Mouse (Mus musculus): ENCODE measurements at regions not wholly inside any gene's neighbourhood (a gene's known extent, or its start where the extent isn't known, plus 50 kb on each side); places are given as distances from the start of the nearest gene placed in this dataset.

DNA sequence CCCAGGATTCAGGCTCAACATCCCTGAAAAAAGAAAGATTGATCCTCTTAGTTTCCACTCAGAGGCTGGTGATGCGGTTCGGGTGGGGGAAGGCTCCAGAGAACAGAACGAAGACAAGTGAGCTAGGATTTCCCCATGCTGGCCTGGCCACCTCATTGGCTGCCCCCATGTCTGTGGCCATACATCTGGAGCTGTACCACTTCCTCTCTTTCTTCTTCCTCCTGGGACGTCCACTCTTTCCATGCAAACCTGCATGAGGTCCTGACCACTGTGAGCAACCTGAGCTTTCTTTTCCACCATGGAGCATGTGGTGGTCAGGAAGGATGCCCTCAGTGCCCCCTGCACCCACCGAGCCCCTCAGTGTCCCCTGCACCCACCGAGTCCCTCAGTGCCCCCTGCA is 288.8 kb downstream of the Irs2 start:
- no peak for DNase-seq (ENCODE audit: low spot score in 2 of 2)

DNA sequence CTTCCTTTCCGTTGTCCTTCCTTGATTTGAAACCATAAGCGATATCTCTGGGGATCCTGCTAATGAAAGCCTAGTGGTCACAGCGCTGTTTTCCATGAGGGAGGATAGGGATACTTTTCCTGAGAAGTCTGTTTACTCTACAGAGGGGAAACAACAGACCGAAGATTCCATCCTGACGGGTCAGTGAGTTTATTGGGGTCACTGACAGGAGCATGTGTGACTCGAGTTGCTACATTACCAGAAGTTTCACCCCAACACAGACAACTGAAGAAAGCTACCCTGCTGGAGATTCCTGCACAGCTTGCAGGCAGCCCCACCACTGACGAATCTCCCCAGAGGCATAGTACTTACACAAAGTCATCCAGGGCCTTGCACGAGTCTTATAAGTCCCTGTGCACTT is 291.0 kb downstream of the Irs2 start:
- no peak for DNase-seq (ENCODE audit: low spot score in 2 of 2)

DNA sequence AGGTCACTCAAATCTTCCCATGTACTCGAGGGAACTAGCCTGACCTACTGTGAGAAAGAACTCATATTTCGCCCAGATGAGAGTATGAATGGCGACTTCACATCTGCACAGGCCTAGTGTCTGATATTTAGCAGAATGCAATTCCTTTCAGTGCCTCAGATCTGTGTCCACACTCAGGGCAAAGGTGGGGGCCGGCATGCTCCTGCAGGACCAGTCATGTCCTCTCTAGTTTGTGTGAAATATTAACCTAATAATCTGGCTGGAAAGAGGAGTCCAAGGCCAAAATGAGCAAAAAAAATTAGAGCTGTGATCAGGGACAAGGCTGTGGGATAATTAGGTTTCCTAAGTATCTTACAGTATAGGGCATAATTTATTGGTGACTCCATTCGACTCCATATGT is 292.1 kb downstream of the Irs2 start:
- DNase-seq (ENCODE audit: low spot score in 2 of 2), result no peak

DNA sequence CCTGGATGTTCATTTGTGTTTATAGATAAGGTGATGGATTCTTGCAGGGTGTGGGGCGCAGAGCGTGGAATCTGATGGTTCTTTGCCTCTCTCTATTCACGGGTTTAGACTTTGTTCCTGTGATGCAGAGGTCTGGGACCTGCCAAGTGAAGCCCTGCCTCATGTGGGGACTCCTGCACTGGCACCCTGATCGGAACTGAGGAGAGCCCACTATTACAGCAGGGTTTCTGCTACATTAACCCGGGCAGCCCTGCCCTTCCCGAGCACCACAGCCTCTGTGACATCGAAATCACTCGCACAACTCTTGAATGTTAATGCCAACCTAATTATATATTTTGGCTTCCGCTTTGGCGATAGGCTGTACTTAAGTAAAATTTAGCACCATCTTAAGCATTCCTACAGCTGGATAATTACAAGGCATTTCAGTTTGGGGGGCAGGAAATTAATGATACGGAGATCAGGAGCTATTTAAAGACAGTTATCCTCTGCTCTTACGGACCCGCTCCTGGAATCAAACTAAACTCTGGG is 294.7 kb downstream of the Irs2 start:
- DNase-seq (ENCODE audit: low spot score in 2 of 2), result no peak

DNA sequence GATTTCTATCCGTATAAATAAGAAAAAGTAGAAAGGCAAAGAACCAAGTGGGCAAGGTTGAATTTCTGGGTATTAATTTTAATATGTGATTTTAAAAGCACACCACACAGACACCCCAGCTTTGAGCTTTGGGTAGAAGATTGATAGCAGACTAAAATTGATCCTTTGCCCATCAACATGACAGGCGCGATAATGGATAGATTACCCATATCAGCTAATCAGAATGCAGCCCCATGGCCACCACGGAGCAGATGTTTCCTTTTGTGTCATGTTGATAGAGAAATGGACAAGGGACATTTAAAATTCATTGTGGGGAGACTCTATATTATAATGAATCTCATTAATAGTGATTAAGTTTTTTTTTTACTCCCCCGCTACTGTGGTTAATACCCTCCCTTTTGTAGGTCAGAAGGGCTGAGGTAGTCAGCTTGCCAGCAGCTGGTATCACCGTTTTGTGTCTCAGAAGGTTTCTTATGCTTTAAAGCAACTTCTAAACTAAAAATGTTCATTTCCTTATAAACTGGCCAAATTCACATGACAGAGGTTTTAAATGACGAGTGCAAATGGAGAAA is 296.1 kb downstream of the Irs2 start:
- no peak for DNase-seq (ENCODE audit: low spot score in 2 of 2)

DNA sequence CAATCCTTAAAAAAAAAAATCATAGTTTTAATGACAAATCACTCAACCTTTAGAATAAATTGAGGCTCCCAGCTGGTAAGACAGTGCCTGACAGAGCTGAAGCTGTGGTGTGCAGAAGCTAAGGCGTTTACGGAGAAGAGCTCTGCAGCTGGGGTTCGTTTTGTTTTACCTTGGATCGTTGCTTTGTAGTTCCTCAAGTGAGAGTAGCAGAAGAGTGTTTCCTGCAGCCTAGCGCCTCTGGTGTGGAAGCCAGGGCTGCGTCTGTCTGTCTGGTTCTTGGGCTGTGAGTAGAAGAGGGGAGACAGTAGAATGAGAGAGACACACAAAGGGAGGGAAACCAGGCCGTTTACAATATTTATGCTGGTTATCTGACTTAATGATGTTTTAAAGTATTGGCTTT is 296.8 kb downstream of the Irs2 start:
- no peak for DNase-seq (ENCODE audit: low spot score in 2 of 2)

DNA sequence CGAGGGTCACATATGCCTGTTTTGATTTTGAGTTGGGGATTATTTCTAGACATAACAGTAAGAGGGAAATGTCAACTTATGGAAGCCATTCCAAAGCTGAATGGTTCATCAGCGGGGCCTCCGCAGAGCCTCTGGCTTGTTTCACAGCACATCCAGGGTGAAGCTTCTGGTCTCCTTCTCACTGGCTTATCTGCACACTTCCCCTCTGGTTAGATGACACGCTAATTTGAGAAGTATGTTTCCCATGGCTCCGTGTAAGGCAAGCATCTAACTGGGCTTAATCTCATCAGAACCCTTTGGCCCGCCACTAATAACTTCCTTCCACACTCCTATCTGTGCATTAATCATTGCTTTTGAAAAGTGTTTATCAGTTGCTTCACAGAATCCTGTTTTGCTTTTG is 299.7 kb downstream of the Irs2 start:
- DNase-seq (ENCODE audit: low spot score in 2 of 2), result no peak

DNA sequence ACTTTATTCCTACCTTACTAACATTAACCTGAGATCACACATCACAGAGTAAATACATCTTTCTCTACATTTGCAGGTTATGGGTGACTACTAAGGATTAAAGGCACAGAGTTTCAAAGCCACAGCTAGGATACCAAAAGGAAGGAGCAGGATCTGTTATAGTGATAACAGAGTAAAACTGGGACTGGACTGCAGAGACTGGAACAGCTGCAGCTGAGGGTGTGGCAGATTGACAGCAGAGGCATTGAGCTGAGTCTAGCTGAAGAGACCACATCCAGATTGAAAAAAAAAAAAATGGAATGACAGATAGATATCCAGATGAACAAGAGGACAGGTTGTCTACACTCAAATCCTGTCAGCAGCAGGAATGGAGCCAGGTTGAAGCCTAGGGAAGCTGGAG is 301.1 kb downstream of the Irs2 start:
- no peak for DNase-seq (ENCODE audit: low spot score in 2 of 2)

DNA sequence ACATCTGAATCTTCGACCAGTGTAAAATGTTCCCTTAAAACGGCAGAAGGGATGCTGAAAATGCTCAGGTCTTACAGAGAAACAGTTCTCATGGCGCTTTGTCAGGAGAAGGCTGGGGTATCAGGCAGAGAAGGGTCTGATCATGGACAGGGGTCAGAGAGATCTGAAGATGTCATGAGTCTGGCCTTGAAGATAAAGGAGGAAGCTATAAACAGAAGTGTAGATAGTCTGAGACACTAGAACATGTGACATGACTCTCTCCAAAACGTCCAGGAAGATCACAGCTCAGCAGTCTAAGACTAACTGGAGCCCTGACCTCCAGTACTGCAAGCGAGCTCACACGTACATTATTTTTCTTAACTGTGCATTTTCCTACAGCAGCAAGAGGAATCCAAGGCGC is 302.3 kb downstream of the Irs2 start:
- no peak for DNase-seq (ENCODE audit: low spot score in 2 of 2)

DNA sequence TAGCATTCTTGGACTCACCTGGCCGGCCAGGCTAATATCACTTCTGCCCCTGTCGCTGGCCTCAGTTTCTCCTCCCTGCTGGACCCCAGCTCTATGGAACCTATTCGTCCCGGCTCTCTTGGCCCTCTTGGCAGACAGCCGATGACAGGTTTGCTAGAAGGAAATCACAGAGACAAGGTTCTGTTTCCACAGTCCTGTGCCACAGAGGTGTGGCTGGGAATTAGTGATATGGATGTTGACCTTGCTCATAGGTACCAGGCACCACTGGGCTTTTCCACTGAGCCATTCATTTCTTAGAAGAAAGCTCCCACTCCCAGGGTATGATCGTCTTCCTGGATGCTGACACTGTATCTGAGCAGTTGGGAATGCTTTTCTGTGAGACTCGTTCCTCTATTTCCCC is 305.5 kb downstream of the Irs2 start:
- DNase-seq (ENCODE audit: low spot score in 2 of 2), result no peak

DNA sequence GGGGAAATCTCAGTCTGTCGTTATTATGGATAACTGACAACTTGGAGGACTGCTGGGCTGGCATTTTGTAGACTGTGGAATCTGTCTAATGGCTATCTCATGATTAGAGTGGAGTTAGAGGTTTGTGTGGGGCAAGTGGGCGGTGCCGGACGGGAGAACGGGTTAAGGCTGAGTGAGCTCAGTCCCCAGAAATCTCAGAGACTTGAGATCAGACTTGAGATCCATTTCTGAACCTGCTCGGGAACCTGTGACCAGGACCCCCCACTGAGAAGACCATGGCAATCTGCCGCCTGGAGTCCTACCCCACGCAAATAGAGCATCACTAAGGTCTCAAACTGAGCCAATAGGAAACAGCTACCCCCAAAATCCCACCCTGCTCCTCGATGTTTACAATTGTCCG is 306.0 kb downstream of the Irs2 start:
- DNase-seq (ENCODE audit: low spot score in 2 of 2), result no peak

DNA sequence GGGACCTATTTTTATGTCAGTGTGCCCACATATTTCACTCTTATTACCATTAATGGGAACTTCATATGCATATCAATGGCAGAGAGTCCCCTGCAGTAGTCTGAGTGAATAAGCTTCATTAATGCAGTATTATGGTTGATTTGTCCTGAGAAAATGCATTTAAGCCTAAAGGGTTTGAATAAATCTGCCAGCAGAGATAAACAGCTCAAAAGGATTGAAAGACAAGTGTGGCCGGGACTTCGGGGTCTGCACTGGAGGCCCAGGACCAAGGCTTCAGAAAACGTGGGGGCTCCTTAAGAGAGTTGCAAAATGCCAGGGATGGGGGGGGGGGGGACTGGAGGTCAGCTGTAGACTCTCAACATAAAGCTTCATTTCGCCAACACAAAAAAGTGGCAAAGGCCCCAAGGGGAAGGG is 306.6 kb downstream of the Irs2 start:
- DNase-seq (ENCODE audit: low spot score in 2 of 2), result no peak

DNA sequence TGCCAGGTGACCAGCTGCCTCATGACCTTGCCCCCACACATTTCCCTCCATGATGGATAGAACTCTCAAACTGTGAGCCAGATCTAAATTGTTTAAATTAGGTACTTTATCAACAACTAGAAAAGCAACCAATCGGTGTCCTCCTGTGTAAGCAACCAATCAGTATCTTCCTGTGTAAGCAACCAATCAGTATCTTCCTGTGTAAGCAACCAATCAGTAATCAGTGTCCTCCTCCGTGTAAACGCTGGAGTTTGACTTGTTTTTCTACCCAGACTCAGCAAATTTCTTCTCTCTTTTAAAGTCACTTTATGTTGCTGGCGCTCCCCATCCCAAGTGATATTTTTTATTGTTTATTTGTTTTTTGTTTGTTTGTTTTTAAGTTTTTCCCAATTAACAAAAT is 307.0 kb downstream of the Irs2 start:
- no peak for DNase-seq (ENCODE audit: low spot score in 2 of 2)

DNA sequence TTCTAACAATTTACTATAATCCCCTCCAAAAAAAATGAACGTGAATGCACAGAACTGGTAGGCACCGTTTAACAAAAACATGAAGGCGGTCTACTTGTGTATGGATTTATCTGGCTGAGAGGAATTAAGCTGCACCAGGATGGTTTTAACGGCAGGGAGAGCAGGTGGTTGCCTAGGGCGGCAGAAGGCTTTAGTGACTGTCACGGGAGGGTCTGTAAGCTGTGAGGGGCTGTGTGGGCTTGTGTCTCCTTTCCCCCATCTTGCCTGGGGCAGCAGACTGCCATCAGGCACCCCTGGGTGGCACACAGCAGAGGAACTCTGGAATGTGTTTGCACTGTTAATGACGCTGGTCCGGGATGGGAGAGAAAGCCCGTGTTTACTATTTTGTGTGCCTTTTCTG is 308.6 kb downstream of the Irs2 start:
- peak in 1 of 2 experiments; percentile 16 for DNase-seq (ENCODE audit: low spot score in 2 of 2)

DNA sequence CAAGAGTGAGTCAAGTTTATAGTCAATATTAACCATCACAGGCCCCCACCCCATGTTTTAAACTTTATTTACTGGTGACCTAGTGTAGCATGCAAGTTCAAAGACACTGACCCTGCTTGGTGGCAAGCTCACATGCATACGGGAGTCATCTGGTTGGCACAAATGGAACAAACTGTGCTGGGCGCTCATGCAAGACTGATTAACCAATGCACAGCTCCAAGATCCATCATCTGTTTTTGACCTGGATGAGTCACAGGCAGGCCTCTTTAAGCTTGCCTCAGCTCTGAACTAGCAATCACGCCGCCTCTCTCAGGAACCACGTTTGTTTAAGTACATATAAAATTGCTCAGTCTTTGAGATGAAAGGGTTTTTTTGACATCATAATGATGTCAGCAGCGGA is 313.1 kb downstream of the Irs2 start:
- no peak for DNase-seq (ENCODE audit: low spot score in 2 of 2)

DNA sequence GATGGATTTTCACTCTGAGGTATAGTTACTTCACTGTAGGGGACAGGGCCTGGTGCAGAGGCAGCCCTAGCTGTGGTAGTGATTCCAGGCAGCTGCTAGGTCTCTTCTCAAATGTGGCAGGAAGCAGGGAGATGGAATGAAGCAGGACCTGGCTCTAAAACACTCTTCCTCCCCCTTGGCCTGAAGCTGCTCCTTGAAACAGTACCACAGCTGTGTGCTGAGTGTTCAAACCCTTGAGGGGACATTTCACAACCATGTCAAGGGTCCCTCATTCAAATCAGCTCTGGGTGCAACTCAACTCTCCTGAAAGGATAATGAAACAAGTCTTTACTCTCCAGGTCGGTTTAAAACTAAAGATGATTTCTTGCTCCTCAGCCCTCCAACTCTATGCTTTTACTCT is 317.6 kb downstream of the Irs2 start:
- DNase-seq (ENCODE audit: low spot score in 2 of 2), result no peak

DNA sequence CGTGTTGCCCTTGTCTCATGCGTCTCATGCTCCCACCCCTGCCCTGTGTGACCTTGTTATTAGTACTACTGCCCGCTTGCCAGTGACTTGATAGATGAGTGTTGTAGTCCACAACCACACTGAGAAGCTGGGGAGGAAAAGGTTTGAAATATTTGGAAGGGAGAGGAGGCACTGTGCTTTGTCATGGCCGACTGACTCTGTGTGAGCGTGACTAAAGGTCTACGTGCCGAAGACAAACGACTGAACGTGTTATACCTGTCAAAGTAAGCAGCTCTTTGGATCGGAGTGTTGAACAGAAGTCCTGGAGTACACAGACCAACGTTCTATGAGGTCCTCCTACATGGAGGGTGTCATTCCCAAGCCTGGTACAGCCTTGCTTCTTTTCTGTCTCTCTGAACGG is 318.4 kb downstream of the Irs2 start:
- no peak for DNase-seq (ENCODE audit: low spot score in 2 of 2)

DNA sequence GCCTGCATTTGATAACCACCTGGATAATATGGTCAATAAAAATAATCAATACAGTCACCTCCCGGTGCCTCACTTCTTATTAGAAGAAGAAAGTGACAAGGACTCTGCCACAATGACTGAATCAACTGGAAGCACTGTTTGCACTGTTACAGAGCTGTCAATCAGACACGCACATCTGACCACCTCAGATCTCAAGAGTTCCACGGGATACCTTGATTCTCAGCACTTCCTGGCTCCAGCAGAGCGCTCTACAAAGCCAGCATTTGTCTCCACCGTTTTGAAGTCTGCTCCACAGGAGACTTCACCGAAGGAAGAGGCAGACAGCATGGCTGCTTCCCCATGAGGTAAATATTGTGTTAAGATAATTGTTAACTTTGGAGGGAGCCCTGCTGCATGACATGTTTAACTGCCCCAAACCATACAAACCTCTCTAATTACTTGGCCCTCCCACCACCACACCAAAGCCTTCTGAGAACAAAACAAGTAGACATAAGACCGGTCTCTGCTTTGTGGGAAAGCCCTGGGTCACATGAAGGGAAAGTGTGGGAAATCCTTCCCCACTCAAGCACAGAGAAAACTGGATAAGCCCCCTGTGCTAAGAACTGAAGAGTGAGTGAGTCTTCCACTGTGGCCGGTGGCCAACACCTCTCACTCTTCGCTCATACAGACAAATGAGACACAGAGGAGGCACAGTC is 320.2 kb downstream of the Irs2 start:
- no peak for DNase-seq (ENCODE audit: low spot score in 2 of 2)

All from layer of hippocampus, adult 18-20 months (tissue).